Mouse (Mus musculus) natural killer cell, adult 2 months (primary cell): ENCODE measurements around the gene Smurf1.

Experiments
- DNase-seq, 2 experiments: peaks; one replicate each; pipeline ENCODE4 v3.0.0; 2022; ENCODE audit warnings: low spot score in 2 of 2

The Smurf1 gene

GRCm38 (mm10) chr5:144914433-144914906 lies 51.2 kb downstream of the Smurf1 start:
- no peak for DNase-seq

GRCm38 (mm10) chr5:144913923-144914322 lies 51.7 kb downstream of the Smurf1 start:
- DNase-seq, result no peak

- no peak for DNase-seq
Measured at GRCm38 (mm10) chr5:144913361-144913760, 52.3 kb downstream of the Smurf1 start.

- DNase-seq, result no peak
Measured at GRCm38 (mm10) chr5:144912519-144913310, 52.9 kb downstream of the Smurf1 start.

- no peak for DNase-seq
Measured at GRCm38 (mm10) chr5:144909521-144909920, 56.1 kb downstream of the Smurf1 start.

GRCm38 (mm10) chr5:144907591-144907990 lies 58.1 kb downstream of the Smurf1 start:
- no peak for DNase-seq

- DNase-seq, result no peak
Measured at GRCm38 (mm10) chr5:144904356-144905134, 61.1 kb downstream of the Smurf1 start.

GRCm38 (mm10) chr5:144901791-144902190 lies 63.9 kb downstream of the Smurf1 start:
- DNase-seq, result no peak

GRCm38 (mm10) chr5:144901035-144901434 lies 64.6 kb downstream of the Smurf1 start:
- no peak for DNase-seq

GRCm38 (mm10) chr5:144898448-144899052 lies 67.1 kb downstream of the Smurf1 start:
- no peak for DNase-seq

GRCm38 (mm10) chr5:144897881-144898280 lies 67.8 kb downstream of the Smurf1 start:
- DNase-seq, result no peak

GRCm38 (mm10) chr5:144891276-144891675 lies 74.4 kb downstream of the Smurf1 start:
- DNase-seq, result no peak

GRCm38 (mm10) chr5:144885968-144886650 lies 79.5 kb downstream of the Smurf1 start:
- DNase-seq, result no peak

GRCm38 (mm10) chr5:144884629-144885217 lies 80.9 kb downstream of the Smurf1 start:
- DNase-seq, result no peak

- DNase-seq, result no peak
Measured at GRCm38 (mm10) chr5:144881670-144882399, 83.8 kb downstream of the Smurf1 start.

GRCm38 (mm10) chr5:144877021-144877420 lies 88.6 kb downstream of the Smurf1 start:
- no peak for DNase-seq

GRCm38 (mm10) chr5:144875892-144876291 lies 89.8 kb downstream of the Smurf1 start:
- DNase-seq, result peak; percentile 35 to 46

- DNase-seq, result no peak
Measured at GRCm38 (mm10) chr5:144875227-144875626, 90.4 kb downstream of the Smurf1 start.

- DNase-seq, result no peak
Measured at GRCm38 (mm10) chr5:144872867-144873266, 92.8 kb downstream of the Smurf1 start.

GRCm38 (mm10) chr5:144872326-144872725 lies 93.3 kb downstream of the Smurf1 start:
- no peak for DNase-seq

GRCm38 (mm10) chr5:144871775-144872174 lies 93.9 kb downstream of the Smurf1 start:
- no peak for DNase-seq
